Mouse (Mus musculus) embryonic stem cell, embryonic (primary cell): Measurements from ENCODE around the gene Acvr2b.

ENCODE experiments used
- CTCF ChIA-PET, 4 experiments: fragments of 300-600 bp in 2 of 4; fragments of 350-600 bp in 2 of 4; sonication (Branson Sonifier 250); formaldehyde crosslinking; loops; one replicate each; lab custom pipeline; 2022; ENCODE audit warnings: inconsistent platforms in 2 of 4; lab: Charles Lee
- POLR2A ChIA-PET, 4 experiments: fragments of 300-600 bp in 2 of 4; fragments of 350-600 bp in 2 of 4; sonication (Branson Sonifier 250); formaldehyde crosslinking; loops; one replicate each; lab custom pipeline; 2022; ENCODE audit warnings: antibody characterized with exemption in 4 of 4, inconsistent platforms in 1 of 4; lab: Charles Lee

Acvr2b gene

DNA sequence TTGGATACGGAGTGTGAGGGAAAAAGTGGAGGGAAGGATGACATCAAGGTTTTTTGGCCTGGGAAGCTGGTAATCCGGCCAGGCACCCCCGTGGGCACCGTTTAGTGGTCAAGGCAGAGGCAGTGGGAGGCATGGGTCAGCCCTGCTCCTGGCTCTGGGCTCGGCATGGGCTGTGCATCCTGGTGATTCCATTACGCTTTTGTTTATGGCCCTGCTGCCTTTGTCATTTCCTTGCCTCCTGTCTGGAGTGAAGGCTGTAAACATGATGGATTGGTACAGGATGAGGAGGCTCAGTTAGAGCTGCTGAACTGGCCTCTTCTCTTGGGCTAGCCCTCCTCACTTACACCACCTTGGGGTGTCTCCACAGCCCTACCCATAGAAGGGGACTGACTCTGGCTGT is 75.8 kb downstream of the Acvr2b start:
- ChIA-PET POLR2A (no interaction called here), CTCF (no interaction called here)

DNA sequence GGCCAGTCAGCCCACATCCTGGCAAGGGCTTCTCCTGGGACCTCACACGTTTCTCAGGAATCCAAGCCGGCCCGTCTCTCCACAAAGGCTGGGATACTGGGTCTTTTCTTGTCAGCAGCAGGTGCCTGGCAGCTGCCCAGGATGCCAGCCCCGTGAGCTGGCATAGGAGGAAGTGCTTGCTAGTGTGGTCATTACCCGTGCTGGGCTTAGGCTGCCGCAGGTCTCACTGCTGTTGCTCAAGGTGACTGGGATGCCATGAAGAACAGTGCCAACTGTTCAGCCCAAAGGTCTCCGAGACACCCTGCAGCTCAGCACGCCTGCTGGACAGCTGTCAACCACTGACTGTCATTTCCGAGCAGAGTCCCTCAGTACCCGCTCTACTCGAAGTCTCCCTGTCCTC is 76.4 kb downstream of the Acvr2b start:
- ChIA-PET CTCF (no interaction called here), POLR2A (no interaction called here)

DNA sequence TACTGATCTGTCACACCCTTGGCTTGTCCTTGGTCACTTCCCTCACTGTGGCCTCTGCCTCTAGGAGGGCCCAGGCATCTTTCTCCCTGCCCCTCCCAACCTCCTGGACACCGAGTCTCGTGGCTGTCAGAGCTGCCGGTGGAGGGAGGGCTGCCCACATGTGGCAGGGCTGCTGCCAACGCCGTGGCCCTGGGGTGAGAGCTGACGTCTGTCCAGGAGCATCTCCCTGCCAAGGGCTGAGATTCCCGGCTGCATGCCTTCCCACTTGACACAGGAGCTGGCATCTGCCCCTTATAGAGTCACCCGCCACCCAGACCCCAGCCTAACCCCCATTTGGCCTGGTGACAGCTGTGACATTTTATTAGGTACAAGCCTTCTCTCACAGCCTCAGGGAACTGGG is 77.4 kb downstream of the Acvr2b start:
- ChIA-PET POLR2A (no interaction called here), CTCF (interaction anchor here in 1 of 4 experiments (1.8 kb wide), 1 partner anchor 19 kb away, joined by 5 read pairs; no protein-coding TSS in a partner anchor)

DNA sequence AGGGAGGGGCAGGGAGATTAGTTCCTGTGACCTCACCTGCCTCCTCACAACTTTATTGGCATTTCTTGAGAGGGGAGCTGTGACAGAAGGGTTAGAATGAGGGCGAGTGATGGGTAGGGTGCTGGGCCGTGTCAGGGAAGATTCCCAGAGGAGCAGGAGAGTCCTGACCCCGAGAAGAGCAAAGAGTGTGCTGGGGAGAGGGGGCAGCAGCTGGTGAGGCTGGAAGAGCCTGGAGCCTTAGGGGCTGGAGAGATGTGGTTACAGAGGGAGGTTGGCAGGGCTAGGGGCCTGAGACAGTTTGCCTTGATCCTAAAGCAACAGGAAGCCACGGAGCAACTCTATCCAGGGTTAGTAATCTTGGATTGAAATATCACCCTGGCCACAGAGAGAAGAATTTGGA is 79.7 kb downstream of the Acvr2b start:
- CTCF ChIA-PET = no interaction called here
- POLR2A ChIA-PET = interaction anchor here in 1 of 4 experiments (0.6 to 1.3 kb wide), 2 partner anchors 166 to 269 kb away, joined by 3 read pairs; no protein-coding TSS in a partner anchor

DNA sequence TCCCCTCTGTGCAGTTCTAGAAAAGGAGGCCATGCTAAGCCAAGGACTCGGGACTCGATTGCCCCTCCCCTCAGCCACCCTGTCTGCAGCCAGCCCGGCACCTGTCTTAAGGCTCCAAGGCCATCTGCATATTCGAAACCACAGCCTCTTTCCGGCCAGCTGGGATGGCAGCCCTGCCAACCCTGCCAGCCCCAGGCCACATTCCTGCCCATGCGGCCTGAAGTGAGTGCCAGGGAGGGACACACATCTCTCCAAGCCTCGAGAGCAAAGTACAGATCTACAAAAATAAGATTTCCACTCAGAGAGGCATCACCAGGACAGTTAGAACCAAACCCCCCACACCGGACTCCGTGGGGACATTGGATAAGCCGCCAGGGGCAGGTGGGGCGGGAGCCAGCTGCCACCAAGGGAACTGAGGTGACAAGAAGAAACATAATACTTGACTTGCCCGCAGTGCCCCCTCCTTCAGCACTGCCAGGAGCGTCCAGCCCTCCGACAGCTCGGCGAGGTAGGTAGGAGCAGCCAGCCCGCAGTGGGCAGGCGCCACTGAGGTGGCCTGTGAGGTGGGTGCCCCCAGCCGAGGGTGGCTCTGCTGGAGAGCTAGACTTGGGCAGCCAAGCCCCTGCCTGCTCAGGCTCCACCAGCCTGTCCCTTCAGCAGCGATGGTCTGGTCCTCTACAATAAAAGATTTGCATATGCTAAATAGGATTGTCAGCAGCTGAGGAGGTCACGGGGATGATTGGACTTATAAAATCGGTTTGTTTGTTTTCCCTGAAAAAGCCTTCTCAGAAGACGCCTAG is 81.8 kb downstream of the Acvr2b start:
- ChIA-PET CTCF (interaction anchor here in 2 of 4 experiments (0.6 to 1.6 kb wide), 2 partner anchors 23 to 53 kb away, joined by 3 to 5 read pairs; no protein-coding TSS in a partner anchor), POLR2A (interaction anchor here in 3 of 4 experiments (0.6 to 2.7 kb wide), 9 partner anchors 9 to 651 kb away, joined by 3 to 13 read pairs (median 3); partner anchors contain the start of gene Acvr2b (in 1 of the 3))

DNA sequence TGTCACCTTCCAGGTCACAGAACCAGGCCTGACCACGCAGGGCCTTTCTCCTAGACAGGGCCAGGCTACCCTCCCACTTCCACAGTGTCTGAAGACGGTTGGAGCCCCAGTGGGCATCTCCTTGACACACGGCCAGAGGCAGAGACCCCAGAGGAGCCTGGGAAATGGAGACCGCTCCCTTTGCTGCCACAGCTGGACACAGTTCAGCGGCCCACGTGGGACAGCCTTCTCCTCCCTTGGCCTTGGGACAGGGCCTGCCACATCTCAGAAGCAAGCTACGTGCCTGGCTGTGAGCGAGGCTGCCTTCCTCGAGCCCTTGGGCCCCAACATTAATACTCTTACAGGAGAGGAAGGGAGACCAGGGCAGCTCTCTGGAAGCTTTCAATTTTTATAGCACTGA is 82.5 kb downstream of the Acvr2b start:
- POLR2A ChIA-PET = interaction anchor here in 3 of 4 experiments (0.8 to 2.7 kb wide), 8 partner anchors 9 to 164 kb away, joined by 3 to 8 read pairs (median 3); partner anchors contain the start of gene Acvr2b (in 1 of the 3)
- CTCF ChIA-PET = interaction anchor here in 3 of 4 experiments (0.6 to 1.6 kb wide), 4 partner anchors 24 to 96 kb away, joined by 3 to 5 read pairs (median 3); no protein-coding TSS in a partner anchor
